Mouse (Mus musculus) lung, adult 2 months (tissue): Measurements from ENCODE around the gene Camk2n2.

ENCODE experiments used
- CTCF ChIP-seq: fragments of 200-500 bp; IDR thresholded peaks from 2 replicates; pipeline ENCODE4 v1.5.1; 2011; ENCODE audit warnings: mild to moderate bottlenecking, low read length, control low read depth; ENCODE audit not compliant: insufficient read depth
- POLR2A ChIP-seq: fragments of 200-500 bp; IDR thresholded peaks from 2 replicates; pipeline ENCODE4 v1.6.1; 2011; ENCODE audit warnings: low read depth, mild to moderate bottlenecking, control low read depth, low read length, borderline replicate concordance; ENCODE audit errors: extremely low read depth

DNA sequence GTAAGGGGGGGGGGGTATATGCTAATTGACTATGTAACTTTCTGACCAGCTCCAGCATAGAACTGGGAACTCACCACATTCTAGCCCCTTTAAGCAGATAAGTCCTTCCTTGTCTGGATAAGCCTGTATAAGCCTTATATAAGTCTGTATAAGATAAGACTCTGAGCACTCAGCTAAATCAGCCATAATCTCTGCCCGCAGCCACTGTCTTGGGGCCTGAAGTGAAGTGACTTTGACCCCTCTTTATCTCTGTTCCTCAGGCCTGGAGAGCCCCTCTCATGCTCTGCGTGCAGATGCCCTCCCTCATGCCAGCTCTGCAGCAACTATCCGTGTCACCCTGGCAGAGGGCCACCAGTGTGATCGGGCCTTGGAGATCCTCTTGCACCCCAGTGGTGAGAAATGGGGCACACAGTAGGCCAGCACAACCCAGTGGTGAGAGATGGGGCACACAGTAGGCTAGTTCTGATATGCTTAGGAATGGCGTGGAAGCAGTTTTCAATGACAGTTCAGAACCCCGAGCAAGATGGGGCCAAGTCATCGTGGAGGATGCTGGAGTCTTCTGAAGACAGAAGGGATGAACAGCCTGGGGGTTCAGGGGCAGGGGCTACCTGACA is 25.9 kb downstream of the Camk2n2 start:
- TF ChIP-seq POLR2A (no peak), CTCF (no peak)
